Mouse (Mus musculus) cortical plate, adult 2 months (tissue): ENCODE measurements at regions not wholly inside any gene's neighbourhood (a gene's known extent, or its start where the extent isn't known, plus 50 kb on each side); places are given as distances from the start of the nearest gene placed in this dataset.

Experiments
- H3K27ac ChIP-seq: fragments of 200-500 bp; 2 replicates; pipeline ENCODE4 v1.5.1; 2012; ENCODE audit warnings: low read length, control low read depth, inconsistent platforms; ENCODE audit not compliant: insufficient read depth
- H3K4me1 ChIP-seq: fragments of 200-500 bp; 2 replicates; pipeline ENCODE4 v1.6.1; 2011; ENCODE audit warnings: low read length; ENCODE audit not compliant: control insufficient read depth, insufficient read depth
- H3K4me3 ChIP-seq: fragments of 200-500 bp; 2 replicates; pipeline ENCODE4 v1.5.1; 2011; ENCODE audit warnings: mild to moderate bottlenecking, low read length, control low read depth; ENCODE audit not compliant: insufficient read depth
- CTCF ChIP-seq: fragments of 200-500 bp; IDR thresholded peaks from 2 replicates; pipeline ENCODE4 v1.5.1; 2011; ENCODE audit warnings: mild to moderate bottlenecking, control low read depth, low read length; ENCODE audit not compliant: insufficient read depth; ENCODE audit errors: extremely low read depth
- POLR2A ChIP-seq: fragments of 200-500 bp; IDR thresholded peaks from 2 replicates; pipeline ENCODE4 v1.6.1; 2011; ENCODE audit warnings: mild to moderate bottlenecking, low read length, control low read depth; ENCODE audit not compliant: insufficient read depth; ENCODE audit errors: extremely low read depth

- Histone ChIP-seq H3K27ac (no peak overlapping the region), H3K4me3 (no peak overlapping the region), H3K4me1 (no peaks in the 10 kb centered on the region; the same call in 1 of the 2 replicates)
- TF ChIP-seq CTCF, result no peak
These were observed 166.5 kb upstream of the Usp24 start for GRCm38 (mm10) chr4:106149471-106150048.

GRCm38 (mm10) chr4:106150775-106151174 is 165.2 kb upstream of the Usp24 start:
- TF ChIP-seq POLR2A (no peak), CTCF (no peak)
- no peaks in the 10 kb centered on the region; the same call in 1 of the 2 replicates for H3K4me1 ChIP-seq

GRCm38 (mm10) chr4:106157451-106158179 is 158.4 kb upstream of the Usp24 start:
- TF ChIP-seq POLR2A (no peak), CTCF (no peak)
- no peaks in the 10 kb centered on the region for H3K4me1 ChIP-seq
- no peak overlapping the region for H3K27ac ChIP-seq
- no peak overlapping the region for H3K4me3 ChIP-seq

More at GRCm38 (mm10) chr4:106150775-106151174, 165.2 kb upstream of the Usp24 start:
- no peak overlapping the region for H3K4me3 ChIP-seq
- H3K27ac ChIP-seq, result no peak overlapping the region

- no peaks in the 10 kb centered on the region for H3K4me1 ChIP-seq
- H3K27ac ChIP-seq, result no peak overlapping the region
- TF ChIP-seq POLR2A, result no peak
- no peak for TF ChIP-seq CTCF
- H3K4me3 ChIP-seq, result no peak overlapping the region
These were observed 154.4 kb upstream of the Usp24 start for GRCm38 (mm10) chr4:106161592-106161991.

- TF ChIP-seq POLR2A, result no peak
- TF ChIP-seq CTCF, result no peak
- Histone ChIP-seq H3K27ac (no peak overlapping the region), H3K4me1 (no peaks in the 10 kb centered on the region)
These were observed 153.5 kb upstream of the Usp24 start for GRCm38 (mm10) chr4:106162551-106162950.

GRCm38 (mm10) chr4:106163220-106163619 is 152.8 kb upstream of the Usp24 start:
- no peaks in the 10 kb centered on the region for H3K4me1 ChIP-seq
- TF ChIP-seq CTCF (no peak), POLR2A (no peak)
- no peak overlapping the region for H3K27ac ChIP-seq
- H3K4me3 ChIP-seq, result no peak overlapping the region

More at GRCm38 (mm10) chr4:106162551-106162950, 153.5 kb upstream of the Usp24 start:
- H3K4me3 ChIP-seq, result no peak overlapping the region

GRCm38 (mm10) chr4:106167716-106168115 is 148.3 kb upstream of the Usp24 start:
- Histone ChIP-seq H3K4me1 (no peaks in the 10 kb centered on the region), H3K27ac (no peak overlapping the region), H3K4me3 (no peak overlapping the region)
- TF ChIP-seq POLR2A (no peak), CTCF (no peak)

- TF ChIP-seq POLR2A (no peak), CTCF (no peak)
- Histone ChIP-seq H3K4me3 (no peak overlapping the region), H3K4me1 (no peaks in the 10 kb centered on the region), H3K27ac (no peak overlapping the region)
These were observed 147.3 kb upstream of the Usp24 start for GRCm38 (mm10) chr4:106168741-106169140.

- Histone ChIP-seq H3K4me1 (no peaks in the 10 kb centered on the region), H3K27ac (no peak overlapping the region)
These were observed 146.5 kb upstream of the Usp24 start for GRCm38 (mm10) chr4:106169466-106169865.

GRCm38 (mm10) chr4:106170731-106171130 is 145.3 kb upstream of the Usp24 start:
- Histone ChIP-seq H3K4me1 (no peaks in the 10 kb centered on the region; the same call in 1 of the 2 replicates), H3K27ac (no peak overlapping the region), H3K4me3 (no peak overlapping the region)
- no peak for TF ChIP-seq POLR2A
- no peak for TF ChIP-seq CTCF

More at GRCm38 (mm10) chr4:106169466-106169865, 146.5 kb upstream of the Usp24 start:
- no peak for TF ChIP-seq CTCF
- TF ChIP-seq POLR2A, result no peak
- no peak overlapping the region for H3K4me3 ChIP-seq
